Mouse (Mus musculus): ENCODE measurements around the gene Fam20c. TPM values are rescaled to one million over a fixed set of nuclear protein-coding genes. Genes with fewer than 3 reads are reported as not detected.

Gene Fam20c
- 6.0 and 6.2 TPM in 2 replicates for polyA plus RNA-seq (2016; fragmentation: Nextera tagmentation; extraction: Ambion mirVana)

DNA sequence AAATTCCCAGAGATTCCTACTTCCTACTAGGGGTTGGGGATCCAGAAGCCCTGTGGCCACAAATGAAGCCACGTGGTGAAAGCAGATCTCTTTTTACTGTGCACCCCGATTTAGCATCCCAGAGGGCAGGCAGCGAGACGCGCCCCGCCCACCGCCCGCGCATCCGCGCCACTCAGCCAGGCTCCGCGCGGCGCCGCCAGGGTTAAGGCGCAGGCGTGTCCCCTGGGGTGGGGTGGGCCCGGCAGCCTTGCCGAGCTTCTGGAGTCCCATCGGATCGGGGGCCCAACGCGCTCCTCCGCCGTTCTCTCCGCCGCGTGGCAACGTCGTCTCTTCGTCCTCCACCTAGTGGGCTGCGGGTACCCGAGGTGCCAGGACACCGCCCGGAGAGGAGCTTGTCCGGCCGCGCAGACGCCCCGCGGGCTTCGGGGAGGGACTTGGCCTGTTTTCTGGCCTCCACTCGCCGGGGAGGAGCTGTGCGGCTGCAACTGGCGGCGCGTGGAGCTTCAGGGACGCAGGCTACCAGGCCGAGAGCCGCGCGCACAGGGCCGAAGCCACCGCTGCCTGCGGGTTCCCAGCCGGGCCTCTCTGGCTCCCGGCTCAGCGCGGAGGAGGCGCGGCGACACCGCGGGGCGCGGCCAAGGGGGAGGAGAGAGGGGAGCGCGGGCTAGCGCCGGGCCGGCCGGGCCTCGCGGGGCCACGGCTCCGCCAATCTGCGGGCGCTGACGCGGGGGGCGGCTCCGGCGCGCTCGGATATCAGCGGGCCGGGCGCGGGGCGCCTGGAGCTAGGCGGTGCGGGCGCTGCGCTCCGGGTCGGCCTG lies at the start of gene Fam20c:
TSS of gene Fam20c (plus strand) at position 212 of the 818 bp plus-strand sequence.
- Histone ChIP-seq H3K4me2 (peak within 1 kb of the TSS; percentile 92), H3K36me3 (no peaks in the 10 kb centered on the region), H3K9me3 (replicated peaks) (no peaks in the 10 kb centered on the region), H3K4me3 (peak within 1 kb of the TSS; percentile 68), H3K27ac (ENCODE audit: poor library complexity, severe bottlenecking) (peak within 1 kb of the TSS; percentile 26; the same call in 1 of the 2 replicates), H3K9ac (peak within 1 kb of the TSS; percentile 85), H3K27me3 (replicated peaks) (peaks cover 63% of the 10 kb centered on the region), H3K4me1 (replicated peaks) (peaks cover 26% of the 10 kb centered on the region)
- 0% methylated on average over 85 of the region's 98 CpGs for WGBS
- ATAC-seq (ENCODE audit: insufficient number of reproducible peaks, low FRiP score), result peak; percentile 76

DNA sequence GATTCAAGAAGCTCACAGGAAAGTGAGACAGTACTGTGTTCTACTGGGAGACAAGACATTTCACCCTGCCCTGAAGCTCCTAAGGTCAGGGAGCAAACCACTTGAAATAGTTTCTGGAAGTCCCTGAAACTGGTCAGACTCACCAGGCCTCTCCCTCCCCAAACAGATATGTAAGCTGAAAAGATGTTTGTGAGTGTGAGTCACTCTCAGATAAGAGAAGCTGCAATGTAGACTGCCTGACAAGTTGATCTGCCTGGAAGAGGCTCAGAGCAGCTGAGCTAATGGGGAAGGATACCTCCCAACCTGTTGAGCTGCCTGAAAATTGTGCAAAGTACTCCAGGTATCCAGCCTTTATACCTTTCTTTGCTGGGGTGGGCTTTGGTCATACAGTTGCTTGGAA lies 46.9 kb upstream of the Fam20c start:
- Histone ChIP-seq H3K36me3 (no peaks in the 10 kb centered on the region), H3K4me3 (no peak overlapping the region), H3K27me3 (replicated peaks) (no peaks in the 10 kb centered on the region), H3K4me1 (replicated peaks) (peaks cover 11% of the 10 kb centered on the region), H3K27ac (ENCODE audit: poor library complexity, severe bottlenecking) (no peak overlapping the region), H3K9ac (no peak overlapping the region), H3K9me3 (replicated peaks) (peaks cover 2% of the 10 kb centered on the region), H3K4me2 (no peak overlapping the region)
- no peak for ATAC-seq (ENCODE audit: insufficient number of reproducible peaks, low FRiP score)

DNA sequence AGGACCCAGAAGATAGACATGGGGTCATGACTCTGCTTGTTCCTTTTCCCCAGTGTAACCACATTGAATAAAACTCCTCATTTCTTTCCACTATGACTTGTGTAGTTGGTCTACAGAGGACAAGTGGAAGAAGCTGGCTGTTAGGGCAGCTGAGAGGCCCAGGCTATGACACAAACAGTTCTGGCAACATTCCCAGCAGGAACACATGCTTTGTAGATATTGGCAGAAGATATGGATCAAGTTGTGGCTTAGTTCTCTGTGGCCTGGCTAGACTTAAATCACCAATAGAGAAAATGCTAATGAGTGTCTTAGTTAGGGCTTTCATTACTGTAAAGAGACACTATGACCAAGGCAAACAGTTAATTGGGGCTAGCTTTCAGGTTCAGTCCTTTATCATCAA lies 45.7 kb upstream of the Fam20c start:
- Histone ChIP-seq H3K9me3 (replicated peaks) (peaks cover 9% of the 10 kb centered on the region), H3K27ac (ENCODE audit: poor library complexity, severe bottlenecking) (no peak overlapping the region)

GRCm38 (mm10) chr5:138715561-138716095 lies 38.7 kb upstream of the Fam20c start:
- Histone ChIP-seq H3K27ac (ENCODE audit: poor library complexity, severe bottlenecking) (no peak overlapping the region), H3K4me2 (peak overlapping the region; percentile 1; the same call in 1 of the 2 replicates), H3K36me3 (no peaks in the 10 kb centered on the region), H3K9me3 (replicated peaks) (peaks cover 9% of the 10 kb centered on the region; the same call in 1 of the 2 replicates), H3K27me3 (replicated peaks) (no peaks in the 10 kb centered on the region), H3K4me1 (replicated peaks) (peaks cover 5% of the 10 kb centered on the region; the same call in 1 of the 2 replicates), H3K9ac (no peak overlapping the region), H3K4me3 (no peak overlapping the region)
- ATAC-seq (ENCODE audit: insufficient number of reproducible peaks, low FRiP score), result no peak
- WGBS, result 14% methylated on average over 14 of the region's 14 CpGs

More for the DNA sequence above, 45.7 kb upstream of the Fam20c start:
- peaks cover 11% of the 10 kb centered on the region for H3K4me1 ChIP-seq (replicated peaks)
- ATAC-seq (ENCODE audit: insufficient number of reproducible peaks, low FRiP score), result no peak
- H3K4me3 ChIP-seq, result no peak overlapping the region
- H3K27me3 ChIP-seq (replicated peaks), result no peaks in the 10 kb centered on the region
- H3K36me3 ChIP-seq, result no peaks in the 10 kb centered on the region
- H3K4me2 ChIP-seq, result no peak overlapping the region
- H3K9ac ChIP-seq, result no peak overlapping the region

DNA sequence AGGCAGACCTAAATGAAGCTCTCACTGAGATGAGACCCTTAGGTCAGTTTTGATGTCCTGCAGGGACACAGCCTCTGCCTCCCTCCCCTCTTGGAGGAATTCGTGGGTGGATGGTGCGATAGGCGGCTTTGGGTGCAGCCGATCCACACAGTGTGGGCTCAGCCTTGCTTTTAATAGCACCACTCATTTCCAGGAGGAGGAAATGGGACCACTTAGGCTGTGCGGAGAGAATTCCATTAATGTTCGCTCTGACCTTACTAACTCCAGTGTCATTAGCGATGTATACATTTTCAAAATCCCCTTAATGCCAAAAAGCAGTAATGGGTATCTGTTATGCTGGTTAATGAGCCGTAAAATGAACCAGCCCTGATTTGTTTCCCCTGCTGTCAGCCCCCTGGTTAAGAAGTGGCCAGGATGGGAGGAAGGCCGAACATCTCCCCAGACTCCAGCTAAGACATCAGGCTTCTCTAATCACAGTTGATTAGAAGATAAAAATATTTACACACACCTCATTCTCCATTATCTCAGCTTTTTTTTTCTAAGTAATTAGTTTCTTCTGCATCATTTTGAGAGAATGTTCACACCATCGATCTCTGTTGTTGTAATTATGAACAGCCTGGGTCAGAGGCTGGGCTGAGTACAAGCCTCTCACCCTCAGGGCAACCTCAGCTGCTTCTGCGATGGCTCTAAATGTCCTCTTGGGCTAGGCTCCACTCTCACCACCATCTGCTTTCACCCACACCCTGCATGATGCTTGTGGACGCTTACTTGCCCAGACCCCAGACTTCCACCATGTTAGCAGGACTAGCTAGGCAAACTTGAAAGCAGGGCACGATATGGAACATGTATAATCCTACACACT lies 33.8 kb upstream of the Fam20c start:
- H3K4me3 ChIP-seq, result no peak overlapping the region
- no peaks in the 10 kb centered on the region for H3K27me3 ChIP-seq (replicated peaks)
- H3K9ac ChIP-seq, result no peak overlapping the region
- peaks cover 17% of the 10 kb centered on the region for H3K4me1 ChIP-seq (replicated peaks)
- no peaks in the 10 kb centered on the region for H3K9me3 ChIP-seq (replicated peaks)
- no peak overlapping the region for H3K27ac ChIP-seq (ENCODE audit: poor library complexity, severe bottlenecking)
- no peak for ATAC-seq (ENCODE audit: insufficient number of reproducible peaks, low FRiP score)
- H3K36me3 ChIP-seq, result no peaks in the 10 kb centered on the region
- 54% methylated on average over 13 of the region's 13 CpGs for whole genome bisulfite sequencing
- no peak overlapping the region for H3K4me2 ChIP-seq

GRCm38 (mm10) chr5:138724417-138724816 lies 29.9 kb upstream of the Fam20c start:
- 0 out of 2 replicates have a peak, but pooled peaks have one; percentile 42 for ATAC-seq (ENCODE audit: insufficient number of reproducible peaks, low FRiP score)
- Histone ChIP-seq H3K9ac (no peak overlapping the region), H3K27ac (ENCODE audit: poor library complexity, severe bottlenecking) (no peak overlapping the region), H3K4me1 (replicated peaks) (peaks cover 16% of the 10 kb centered on the region), H3K27me3 (replicated peaks) (no peaks in the 10 kb centered on the region), H3K9me3 (replicated peaks) (no peaks in the 10 kb centered on the region), H3K4me2 (no peak overlapping the region), H3K4me3 (no peak overlapping the region), H3K36me3 (no peaks in the 10 kb centered on the region)
- 68% methylated on average over 5 of the region's 5 CpGs for WGBS

GRCm38 (mm10) chr5:138725151-138725550 lies 29.2 kb upstream of the Fam20c start:
- Histone ChIP-seq H3K36me3 (no peaks in the 10 kb centered on the region), H3K27me3 (replicated peaks) (no peaks in the 10 kb centered on the region), H3K4me3 (no peak overlapping the region), H3K4me1 (replicated peaks) (peaks cover 16% of the 10 kb centered on the region), H3K9ac (no peak overlapping the region), H3K4me2 (no peak overlapping the region), H3K27ac (ENCODE audit: poor library complexity, severe bottlenecking) (0 out of 2 replicates have a peak overlapping the region, but pooled peaks have one; percentile 3), H3K9me3 (replicated peaks) (no peaks in the 10 kb centered on the region)
- no peak for ATAC-seq (ENCODE audit: insufficient number of reproducible peaks, low FRiP score)
- 36% methylated on average over 7 of the region's 7 CpGs for WGBS

DNA sequence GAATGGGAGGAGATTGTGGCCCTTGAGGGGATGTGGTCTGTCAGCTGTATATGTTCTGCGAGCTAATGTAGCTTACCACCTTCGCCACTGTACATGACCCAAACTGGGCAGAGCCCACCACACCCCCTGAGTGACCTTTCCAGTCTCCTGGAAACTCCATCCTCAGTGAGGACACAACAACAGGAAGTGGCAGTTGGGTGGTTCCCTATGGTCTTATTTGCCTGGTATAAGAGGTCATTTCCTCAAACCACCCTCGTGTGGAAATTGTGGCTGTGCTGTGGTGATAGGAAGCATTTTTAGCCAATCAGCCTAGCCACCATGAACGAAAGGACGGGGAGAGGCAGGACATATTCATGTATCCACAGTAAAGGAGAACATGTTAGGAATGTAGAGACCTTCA lies 23.5 kb upstream of the Fam20c start:
- no peaks in the 10 kb centered on the region for H3K36me3 ChIP-seq
- H3K4me1 ChIP-seq (replicated peaks), result peaks cover 22% of the 10 kb centered on the region
- no peak overlapping the region for H3K4me3 ChIP-seq
- H3K27ac ChIP-seq (ENCODE audit: poor library complexity, severe bottlenecking), result no peak overlapping the region
- no peaks in the 10 kb centered on the region for H3K27me3 ChIP-seq (replicated peaks)
- WGBS, result 49% methylated on average over 5 of the region's 5 CpGs
- H3K9me3 ChIP-seq (replicated peaks), result no peaks in the 10 kb centered on the region
- H3K4me2 ChIP-seq, result no peak overlapping the region
- peak; percentile 57; the same call in 1 of the 2 replicates for ATAC-seq (ENCODE audit: insufficient number of reproducible peaks, low FRiP score)
- H3K9ac ChIP-seq, result no peak overlapping the region

- Histone ChIP-seq H3K9me3 (replicated peaks) (no peaks in the 10 kb centered on the region), H3K4me2 (no peak overlapping the region), H3K36me3 (no peaks in the 10 kb centered on the region), H3K27ac (ENCODE audit: poor library complexity, severe bottlenecking) (0 out of 2 replicates have a peak overlapping the region, but pooled peaks have one; percentile 2), H3K27me3 (replicated peaks) (no peaks in the 10 kb centered on the region), H3K4me3 (no peak overlapping the region), H3K9ac (no peak overlapping the region), H3K4me1 (replicated peaks) (peaks cover 22% of the 10 kb centered on the region)
- 64% methylated on average over 11 of the region's 11 CpGs for WGBS
- no peak for ATAC-seq (ENCODE audit: insufficient number of reproducible peaks, low FRiP score)
Measured at GRCm38 (mm10) chr5:138733317-138733899, 20.9 kb upstream of the Fam20c start.

DNA sequence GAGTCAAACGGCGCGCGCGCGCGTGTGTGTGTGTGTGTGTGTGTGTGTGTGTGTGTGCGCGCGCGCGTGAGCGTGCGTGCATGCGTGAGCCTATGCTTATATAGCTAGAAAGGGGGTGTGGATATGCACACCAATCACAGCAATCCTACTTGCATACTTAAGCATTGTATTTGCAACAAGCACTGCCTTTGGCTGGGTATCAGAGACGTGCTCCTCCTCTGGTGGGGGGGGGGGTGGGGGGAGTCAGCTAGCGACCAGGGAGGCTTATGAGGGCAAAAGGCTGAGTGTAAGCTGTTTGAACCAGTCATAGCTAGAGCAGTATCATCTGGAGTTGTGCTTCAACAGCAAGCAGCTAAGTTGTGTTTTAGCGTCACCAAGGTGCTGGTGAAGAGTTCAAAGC lies 20.3 kb upstream of the Fam20c start:
- 71% methylated on average over 18 of the region's 18 CpGs for WGBS
- ATAC-seq (ENCODE audit: insufficient number of reproducible peaks, low FRiP score), result no peak
- no peaks in the 10 kb centered on the region for H3K36me3 ChIP-seq

More for the DNA sequence above, 20.3 kb upstream of the Fam20c start:
- no peak overlapping the region for H3K4me2 ChIP-seq
- no peak overlapping the region for H3K4me3 ChIP-seq
- no peak overlapping the region for H3K9ac ChIP-seq
- 0 out of 2 replicates have a peak, but pooled peaks cover under 1% of the 10 kb centered on the region for H3K9me3 ChIP-seq (replicated peaks)
- H3K27ac ChIP-seq (ENCODE audit: poor library complexity, severe bottlenecking), result 0 out of 2 replicates have a peak overlapping the region, but pooled peaks have one; percentile 2
- H3K27me3 ChIP-seq (replicated peaks), result no peaks in the 10 kb centered on the region
- H3K4me1 ChIP-seq (replicated peaks), result peaks cover 22% of the 10 kb centered on the region
